Mouse (Mus musculus) hindbrain, embryonic 12.5 days (tissue): ENCODE data around the gene Ncmap. TPM values are rescaled to one million over a fixed set of nuclear protein-coding genes. Genes with fewer than 3 reads are reported as not detected.
A peak's percentile ranks its signal among the peaks of the same experiment; 100 is the strongest.

Source experiments
- ATAC-seq: fragments of 200-750 bp; cut with Nextera tagmentation; 2 replicates; pipeline ENCODE4 v1.8.0; 2017; ENCODE audit warnings: moderate TSS enrichment; ENCODE audit not compliant: low FRiP score
- H3K27ac ChIP-seq: fragments of 300-500 bp; sonication (generic); 2 replicates; pipeline ENCODE4 v1.5.1; 2016; ENCODE audit warnings: mild to moderate bottlenecking
- H3K27me3 ChIP-seq: fragments of 300-500 bp; sonication (generic); 2 replicates; pipeline ENCODE4 v1.6.1; 2016; ENCODE audit warnings: mild to moderate bottlenecking
- H3K36me3 ChIP-seq: fragments of 300-500 bp; sonication (generic); 2 replicates; pipeline ENCODE4 v1.6.1; 2016; ENCODE audit warnings: mild to moderate bottlenecking
- H3K4me1 ChIP-seq: fragments of 300-500 bp; sonication (generic); 2 replicates; pipeline ENCODE4 v1.6.1; 2016
- H3K4me2 ChIP-seq: fragments of 300-500 bp; sonication (generic); replicated peaks from 2 replicates; pipeline ENCODE4 v1.6.1; 2016; ENCODE audit warnings: mild to moderate bottlenecking
- H3K4me3 ChIP-seq: fragments of 300-500 bp; sonication (generic); 2 replicates; pipeline ENCODE4 v1.5.1; 2016; ENCODE audit warnings: mild to moderate bottlenecking
- H3K9ac ChIP-seq: fragments of 300-500 bp; sonication (generic); 2 replicates; pipeline ENCODE4 v1.6.1; 2016; ENCODE audit warnings: mild to moderate bottlenecking, moderate library complexity
- H3K9me3 ChIP-seq: fragments of 300-500 bp; sonication (generic); replicated peaks from 2 replicates; pipeline ENCODE4 v1.6.1; 2016; ENCODE audit warnings: mild to moderate bottlenecking
- WGBS: fragments of 180-500 bp; shearing (Covaris S2); methylation state at CpG from one replicate; pipeline ENCODE4 v1.1.7; 2016; 5-methylcytosine and 5-hydroxymethylcytosine counted together
- polyA plus RNA-seq: library from polyadenylated mRNA; unstranded; fragments of >200 nt; fragmentation: Nextera tagmentation; extraction: Ambion mirVana; gene quantifications from 2 replicates; pipeline ENCODE4 v1.2.1, GENCODE M21; 2016

Ncmap gene
- 2.9 and 6.1 TPM in 2 replicates for polyA plus RNA-seq

- no peak for ATAC-seq
Measured at GRCm38 (mm10) chr4:135397991-135398390, at the start of gene Ncmap. Ncmap (minus strand) TSS chr4:135398227.

GRCm38 (mm10) chr4:135442473-135442872 is 44.4 kb upstream of the Ncmap start:
- no peaks in the 10 kb centered on the region for H3K27me3 ChIP-seq
- no peak for ATAC-seq
- H3K27ac ChIP-seq: no peak overlapping the region
- H3K9ac ChIP-seq: no peak overlapping the region
- no peaks in the 10 kb centered on the region for H3K9me3 ChIP-seq
- WGBS: 82% methylated on average over 5 of the region's 5 CpGs
- H3K36me3 ChIP-seq: no peaks in the 10 kb centered on the region
- no peak overlapping the region for H3K4me3 ChIP-seq
- H3K4me2 ChIP-seq: no peak overlapping the region
- peaks cover 6% of the 10 kb centered on the region; the same call in 1 of the 2 replicates for H3K4me1 ChIP-seq

More at GRCm38 (mm10) chr4:135397991-135398390, at the start of gene Ncmap:
- Histone ChIP-seq H3K9me3 (no peaks in the 10 kb centered on the region), H3K4me2 (peak within 1 kb of the TSS; percentile 73), H3K27me3 (peaks cover 57% of the 10 kb centered on the region), H3K36me3 (no peaks in the 10 kb centered on the region), H3K9ac (peak within 1 kb of the TSS; percentile 44), H3K4me3 (peak within 1 kb of the TSS; percentile 38), H3K4me1 (peaks cover 8% of the 10 kb centered on the region), H3K27ac (no peak within 1 kb of the TSS)
- WGBS: 2% methylated on average over 29 of the region's 29 CpGs

GRCm38 (mm10) chr4:135439904-135440522 is 42.0 kb upstream of the Ncmap start:
- Histone ChIP-seq H3K9me3 (no peaks in the 10 kb centered on the region), H3K4me2 (no peak overlapping the region), H3K36me3 (no peaks in the 10 kb centered on the region), H3K4me3 (no peak overlapping the region), H3K4me1 (peaks cover 6% of the 10 kb centered on the region; the same call in 1 of the 2 replicates), H3K9ac (no peak overlapping the region), H3K27ac (no peak overlapping the region), H3K27me3 (no peaks in the 10 kb centered on the region)
- no peak for ATAC-seq
- WGBS: 57% methylated on average over 9 of the region's 9 CpGs

- peaks cover 12% of the 10 kb centered on the region for H3K4me1 ChIP-seq
- H3K4me3 ChIP-seq: no peak overlapping the region
- H3K9me3 ChIP-seq: no peaks in the 10 kb centered on the region
- no peaks in the 10 kb centered on the region for H3K36me3 ChIP-seq
- H3K9ac ChIP-seq: no peak overlapping the region
- no peaks in the 10 kb centered on the region for H3K27me3 ChIP-seq
- 6% methylated on average over 14 of the region's 15 CpGs for WGBS
- ATAC-seq: peak; percentile 52; the same call in 1 of the 2 replicates
- H3K4me2 ChIP-seq: peak overlapping the region; percentile 38
- H3K27ac ChIP-seq: peak overlapping the region; percentile 35; the same call in 1 of the 2 replicates
Measured at GRCm38 (mm10) chr4:135439188-135439647, 41.2 kb upstream of the Ncmap start.

GRCm38 (mm10) chr4:135437924-135438323 is 39.9 kb upstream of the Ncmap start:
- H3K9me3 ChIP-seq: no peaks in the 10 kb centered on the region
- no peaks in the 10 kb centered on the region for H3K27me3 ChIP-seq
- ATAC-seq: no peak
- H3K4me3 ChIP-seq: no peak overlapping the region
- H3K36me3 ChIP-seq: no peaks in the 10 kb centered on the region
- H3K9ac ChIP-seq: no peak overlapping the region
- H3K4me1 ChIP-seq: peaks cover 18% of the 10 kb centered on the region
- H3K4me2 ChIP-seq: no peak overlapping the region
- no peak overlapping the region for H3K27ac ChIP-seq

GRCm38 (mm10) chr4:135436291-135436690 is 38.3 kb upstream of the Ncmap start:
- Histone ChIP-seq H3K4me3 (no peak overlapping the region), H3K36me3 (no peaks in the 10 kb centered on the region), H3K9ac (no peak overlapping the region), H3K27ac (no peak overlapping the region), H3K4me2 (no peak overlapping the region), H3K4me1 (peaks cover 19% of the 10 kb centered on the region), H3K9me3 (no peaks in the 10 kb centered on the region), H3K27me3 (no peaks in the 10 kb centered on the region)
- WGBS: 57% methylated on average over 13 of the region's 13 CpGs
- ATAC-seq: no peak

- no peak; the same call in 1 of the 2 replicates for ATAC-seq
- Histone ChIP-seq H3K4me1 (peaks cover 19% of the 10 kb centered on the region), H3K36me3 (no peaks in the 10 kb centered on the region), H3K4me3 (peak overlapping the region; percentile 78), H3K27ac (peak overlapping the region; percentile 9; the same call in 1 of the 2 replicates), H3K4me2 (peak overlapping the region; percentile 93), H3K9ac (peak overlapping the region; percentile 90), H3K27me3 (no peaks in the 10 kb centered on the region), H3K9me3 (no peaks in the 10 kb centered on the region)
- 30% methylated on average over 11 of the region's 11 CpGs for WGBS
Measured at GRCm38 (mm10) chr4:135434395-135434789, 36.4 kb upstream of the Ncmap start.

- Histone ChIP-seq H3K27me3 (no peaks in the 10 kb centered on the region), H3K27ac (peak within 1 kb of the TSS; percentile 9), H3K9me3 (no peaks in the 10 kb centered on the region), H3K9ac (peak within 1 kb of the TSS; percentile 90), H3K36me3 (no peaks in the 10 kb centered on the region), H3K4me2 (peak within 1 kb of the TSS; percentile 93), H3K4me1 (peaks cover 16% of the 10 kb centered on the region), H3K4me3 (peak within 1 kb of the TSS; percentile 78)
- WGBS: under 1% methylated on average over 64 of the region's 79 CpGs
- ATAC-seq: peak; percentile 77
Measured at GRCm38 (mm10) chr4:135433443-135434394, 35.7 kb upstream of the Ncmap start, which contains the start of gene Rcan3. Rcan3 (minus strand) TSS chr4:135433853.

GRCm38 (mm10) chr4:135433086-135433442 is 35.0 kb upstream of the Ncmap start:
- Histone ChIP-seq H3K36me3 (no peaks in the 10 kb centered on the region), H3K9ac (peak overlapping the region; percentile 90), H3K27ac (no peak overlapping the region), H3K4me1 (peaks cover 16% of the 10 kb centered on the region), H3K4me2 (peak overlapping the region; percentile 93), H3K27me3 (no peaks in the 10 kb centered on the region), H3K9me3 (no peaks in the 10 kb centered on the region), H3K4me3 (peak overlapping the region; percentile 78)
- 0 out of 2 replicates have a peak, but pooled peaks have one; percentile 7 for ATAC-seq
- 11% methylated on average over 10 of the region's 10 CpGs for WGBS

- Histone ChIP-seq H3K4me3 (no peak overlapping the region), H3K36me3 (no peaks in the 10 kb centered on the region), H3K27me3 (no peaks in the 10 kb centered on the region), H3K27ac (no peak overlapping the region), H3K9ac (no peak overlapping the region), H3K4me2 (no peak overlapping the region), H3K9me3 (no peaks in the 10 kb centered on the region), H3K4me1 (peaks cover 16% of the 10 kb centered on the region)
- WGBS: 83% methylated on average over 8 of the region's 8 CpGs
- no peak for ATAC-seq
Measured at GRCm38 (mm10) chr4:135429990-135430760, 32.1 kb upstream of the Ncmap start.

GRCm38 (mm10) chr4:135429383-135429782 is 31.4 kb upstream of the Ncmap start:
- Histone ChIP-seq H3K4me2 (no peak overlapping the region), H3K27me3 (no peaks in the 10 kb centered on the region), H3K36me3 (peaks cover 3% of the 10 kb centered on the region), H3K4me1 (peaks cover 11% of the 10 kb centered on the region), H3K4me3 (no peak overlapping the region), H3K27ac (no peak overlapping the region), H3K9ac (no peak overlapping the region), H3K9me3 (no peaks in the 10 kb centered on the region)
- ATAC-seq: no peak
- 87% methylated on average over 4 of the region's 4 CpGs for WGBS
